Mouse (Mus musculus) left cerebral cortex, adult 2 months (tissue): ENCODE results near the gene Hrnr. TPM values are rescaled to one million over a fixed set of nuclear protein-coding genes. Genes with fewer than 3 reads are reported as not detected.

Source experiments
- DNase-seq, 2 experiments: peaks; one replicate each; pipeline ENCODE4 v3.0.0; 2021 to 2022; ENCODE audit warnings: low spot score in 2 of 2, mixed read lengths in 1 of 2; ENCODE audit errors: extremely low spot score in 1 of 2
- H3K27ac ChIP-seq: fragments of 200-600 bp; 2 replicates; pipeline ENCODE4 v1.8.1; 2022
- H3K4me3 ChIP-seq: fragments of 200-600 bp; 2 replicates; pipeline ENCODE4 v1.8.1; 2022
- CTCF ChIP-seq: fragments of 200-600 bp; IDR thresholded peaks from 2 replicates; pipeline ENCODE4 v1.8.1; 2022; ENCODE audit warnings: antibody characterized with exemption, mild to moderate bottlenecking, moderate library complexity
- intact Hi-C: fragments of 180-260 bp; cut with DNase I; formaldehyde crosslinking; loops from one replicate; pipeline ENCODE4 v1.15.1; 2025
- long read RNA-seq, 2 experiments: library from polyadenylated mRNA; stranded (forward); transcript quantifications; one replicate each; pipeline ENCODE4 v2.0.0; 2021; ENCODE audit warnings: borderline mapping rate in 2 of 2
- total RNA-seq, 2 experiments: library from RNA; stranded (reverse); gene quantifications; 2 replicates each; pipeline ENCODE4 v1.2.3; 2021

Hrnr gene
- not detected for total RNA-seq
- long read RNA-seq, experiment 1: 0 reads
- long read RNA-seq, experiment 2: 0 reads

DNA sequence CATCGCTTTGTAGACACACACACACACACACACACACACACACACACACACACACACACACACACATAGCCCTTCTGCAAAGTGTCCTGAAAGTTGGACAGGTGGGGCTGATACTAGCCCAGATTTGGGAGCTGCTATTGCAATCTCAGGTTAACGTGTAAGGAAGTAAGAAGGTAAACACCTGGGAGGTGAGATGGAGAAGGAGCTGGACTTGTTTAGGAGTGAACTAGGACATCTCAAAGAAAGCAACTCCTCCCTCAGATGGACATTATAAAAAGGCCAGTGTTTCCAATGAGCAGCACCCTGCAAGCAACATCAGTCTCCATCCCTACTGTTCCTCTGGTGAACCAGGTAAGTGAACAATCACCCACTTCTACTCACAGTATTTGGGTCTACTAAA lies at the start of gene Hrnr:
TSS of gene Hrnr (plus strand) at position 301 of the 400 bp plus-strand sequence.
- no peak for DNase-seq
- Histone ChIP-seq H3K4me3 (no peak within 1 kb of the TSS), H3K27ac (no peak within 1 kb of the TSS)
- no peak for TF ChIP-seq CTCF
- intact Hi-C loops: no loop called here

DNA sequence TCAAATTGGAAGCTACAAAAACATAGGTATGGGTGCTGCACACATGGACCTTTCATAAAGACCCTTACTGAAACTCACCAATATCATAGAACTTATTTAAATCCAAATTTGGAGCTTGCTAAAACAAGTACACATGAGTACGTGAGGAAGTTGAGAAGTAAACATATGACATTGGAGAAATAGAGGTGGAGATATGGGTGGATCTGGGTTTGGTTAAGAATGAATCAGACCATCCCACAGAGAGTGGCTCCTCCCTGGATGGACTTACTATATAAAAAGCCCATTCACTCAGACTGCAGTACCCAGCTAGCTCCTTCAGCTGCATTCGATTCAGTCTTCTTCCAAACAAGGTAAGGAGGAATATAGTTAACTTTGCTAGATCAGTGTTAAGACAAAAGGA lies 46.3 kb upstream of the Hrnr start, which contains the start of gene Flg:
TSS of gene Flg (plus strand) at position 301 of the 400 bp plus-strand sequence.
- no peak for TF ChIP-seq CTCF
- DNase-seq: no peak
- intact Hi-C loops: no loop called here
- no peak within 1 kb of the TSS for H3K4me3 ChIP-seq
- no peak within 1 kb of the TSS for H3K27ac ChIP-seq

DNA sequence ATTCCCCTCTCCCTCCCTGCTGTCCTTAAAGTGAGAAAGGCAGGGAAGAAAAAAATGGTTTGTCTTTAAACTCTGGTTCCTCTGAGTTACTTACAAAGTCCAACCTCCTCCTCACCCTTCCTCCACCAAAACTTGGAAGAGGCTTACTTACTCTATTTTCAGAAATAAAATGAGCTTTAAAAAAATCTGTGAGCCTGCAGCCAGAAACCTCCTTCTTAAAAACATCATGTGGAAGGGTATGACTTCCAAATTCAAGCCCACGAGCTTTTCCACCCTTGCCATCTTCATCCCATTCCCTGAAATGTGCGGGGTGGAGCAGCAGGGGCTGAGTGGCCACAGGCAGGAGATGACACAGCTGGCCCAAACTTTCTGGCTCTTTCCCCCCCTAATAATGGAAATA lies 22.0 kb upstream of the Hrnr start:
- Histone ChIP-seq H3K4me3 (no peak overlapping the region), H3K27ac (0 out of 2 replicates have a peak overlapping the region, but pooled peaks have one; percentile 15)
- intact Hi-C loops: no loop called here
- DNase-seq: no peak
- TF ChIP-seq CTCF: no peak

DNA sequence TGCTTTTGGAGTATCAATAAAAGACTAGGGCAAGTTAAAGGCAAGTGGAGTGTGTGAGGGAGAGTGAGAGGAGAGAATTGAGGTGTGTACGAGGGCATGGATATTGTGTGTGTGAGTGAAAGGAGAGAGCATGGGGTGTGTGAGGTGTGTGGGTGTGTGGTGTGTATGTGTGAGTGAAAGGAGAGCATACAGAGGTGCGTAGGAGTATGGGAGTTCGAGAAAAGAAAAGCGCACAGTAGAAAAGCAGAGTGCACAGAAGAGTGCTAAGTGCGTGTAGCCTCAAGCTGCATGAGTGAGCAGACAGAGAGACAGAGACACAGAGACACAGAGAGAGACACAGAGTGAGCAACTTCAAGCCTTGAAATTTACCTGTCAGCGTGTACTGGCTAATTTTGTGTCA lies 19.7 kb upstream of the Hrnr start:
- intact Hi-C loops: no loop called here
- no peak for DNase-seq
- H3K27ac ChIP-seq: no peak overlapping the region
- TF ChIP-seq CTCF: no peak
- no peak overlapping the region for H3K4me3 ChIP-seq

DNA sequence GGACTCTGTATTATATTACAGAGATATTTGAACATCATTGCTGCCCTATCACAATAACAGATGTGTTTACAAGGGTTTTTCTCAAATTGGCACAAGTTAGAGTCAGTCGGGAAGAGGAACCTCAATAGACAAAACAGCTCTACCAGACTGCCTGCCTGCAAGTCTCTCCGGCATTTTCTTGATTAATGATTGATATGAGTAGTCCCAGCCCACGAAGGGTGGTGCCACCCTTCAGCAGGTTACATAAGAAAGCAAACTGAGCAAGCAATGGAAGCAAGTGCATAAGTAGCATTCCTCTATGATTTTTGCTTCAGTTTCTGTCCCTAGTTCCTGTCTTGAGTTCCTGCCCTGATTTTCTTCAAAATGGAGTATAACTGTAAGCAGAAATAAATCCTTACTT lies 17.7 kb upstream of the Hrnr start:
- DNase-seq: no peak
- Histone ChIP-seq H3K4me3 (no peak overlapping the region), H3K27ac (no peak overlapping the region)
- intact Hi-C loops: no loop called here
- no peak for TF ChIP-seq CTCF

DNA sequence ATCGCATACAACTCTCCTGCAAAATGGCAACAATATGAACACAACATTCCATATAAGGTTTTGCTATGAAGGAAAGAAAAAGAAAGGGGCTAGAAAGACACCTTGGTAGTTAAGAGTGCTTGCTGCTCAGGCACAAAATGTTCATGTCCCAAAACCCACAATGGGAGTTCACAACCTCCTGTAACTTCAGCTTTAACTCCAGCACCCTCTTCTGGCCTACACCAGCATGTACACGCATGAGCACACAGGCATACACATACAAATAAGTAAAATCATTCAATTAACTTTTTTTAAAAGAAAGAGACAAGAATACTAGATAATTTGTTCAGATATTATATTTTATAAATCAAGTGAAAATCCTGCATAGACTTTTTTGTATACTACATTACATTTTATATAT lies 13.4 kb upstream of the Hrnr start:
- no peak for DNase-seq
- Histone ChIP-seq H3K4me3 (no peak overlapping the region), H3K27ac (no peak overlapping the region)
- intact Hi-C loops: loop anchor here (1.0 to 5.0 kb wide), 2 partner anchors 176 to 194 kb away; no protein-coding TSS in a partner anchor
- peak; percentile 55 for TF ChIP-seq CTCF

DNA sequence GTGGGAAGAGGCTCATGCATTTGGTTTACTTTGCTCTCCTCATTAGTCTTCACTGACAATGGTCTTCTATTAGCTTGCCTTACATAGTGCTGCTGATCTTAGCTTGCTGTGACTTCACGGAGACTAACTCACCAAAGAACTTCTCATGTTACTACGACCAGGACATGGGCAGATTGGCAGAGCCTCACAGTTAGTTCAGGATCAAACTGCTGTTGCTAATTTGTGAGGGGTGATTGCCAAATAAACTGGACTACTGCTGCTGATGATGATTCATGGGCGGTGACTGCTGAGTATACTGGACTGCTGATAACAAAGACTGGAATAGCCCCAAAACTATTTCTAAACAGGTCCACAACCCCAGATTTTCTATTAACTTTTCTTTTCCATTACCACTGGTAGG lies 8.2 kb upstream of the Hrnr start:
- Histone ChIP-seq H3K27ac (no peak overlapping the region), H3K4me3 (no peak overlapping the region)
- no peak for TF ChIP-seq CTCF
- no peak for DNase-seq
- intact Hi-C loops: loop anchor here (5.0 kb wide), 1 partner anchor 96 kb away; no protein-coding TSS in a partner anchor

DNA sequence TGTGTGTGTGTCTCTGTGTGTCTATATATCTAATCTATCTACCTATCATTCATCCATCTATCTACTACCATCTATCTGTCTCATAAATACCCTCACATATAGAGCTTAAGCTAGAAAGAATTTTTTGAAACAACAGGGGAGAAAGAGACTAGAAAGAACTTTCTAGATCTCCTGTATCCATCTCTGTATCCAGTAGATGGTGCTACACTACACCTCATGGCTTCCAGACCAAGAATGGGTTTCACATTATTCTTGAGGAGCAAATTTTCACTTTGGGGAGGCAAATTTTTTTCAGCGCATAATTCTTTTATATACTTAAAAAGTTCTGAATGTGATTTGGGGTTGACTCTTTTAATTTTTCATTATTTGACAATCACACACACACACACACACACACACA lies 5.2 kb upstream of the Hrnr start:
- TF ChIP-seq CTCF: peak; percentile 70
- DNase-seq: no peak
- intact Hi-C loops: loop anchor here (1.0 to 5.0 kb wide), 3 partner anchors 48 to 180 kb away; no protein-coding TSS in a partner anchor
- Histone ChIP-seq H3K27ac (no peak overlapping the region), H3K4me3 (no peak overlapping the region)

DNA sequence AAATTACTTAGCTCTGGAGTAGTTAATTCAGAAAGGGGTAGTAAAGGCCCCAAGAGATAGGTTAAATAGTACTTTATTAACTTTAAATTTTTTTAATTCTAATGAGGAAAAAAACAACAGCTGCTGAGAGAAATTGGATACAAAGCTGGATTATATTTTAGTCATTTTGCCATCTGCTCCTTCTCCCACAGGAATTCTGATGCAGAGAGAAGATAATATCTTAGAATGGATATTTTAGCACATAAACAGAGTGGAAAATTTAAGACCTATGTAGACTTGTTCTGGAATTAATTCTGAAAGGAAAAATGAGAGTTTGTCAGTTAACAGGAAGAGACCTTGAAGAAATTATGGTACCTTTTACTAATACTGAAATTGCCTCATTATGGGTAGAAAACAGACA lies 18.2 kb downstream of the Hrnr start:
- no peak overlapping the region for H3K4me3 ChIP-seq
- TF ChIP-seq CTCF: no peak
- intact Hi-C loops: no loop called here
- peak overlapping the region; percentile 38; the same call in 1 of the 2 replicates for H3K27ac ChIP-seq
- no peak for DNase-seq

DNA sequence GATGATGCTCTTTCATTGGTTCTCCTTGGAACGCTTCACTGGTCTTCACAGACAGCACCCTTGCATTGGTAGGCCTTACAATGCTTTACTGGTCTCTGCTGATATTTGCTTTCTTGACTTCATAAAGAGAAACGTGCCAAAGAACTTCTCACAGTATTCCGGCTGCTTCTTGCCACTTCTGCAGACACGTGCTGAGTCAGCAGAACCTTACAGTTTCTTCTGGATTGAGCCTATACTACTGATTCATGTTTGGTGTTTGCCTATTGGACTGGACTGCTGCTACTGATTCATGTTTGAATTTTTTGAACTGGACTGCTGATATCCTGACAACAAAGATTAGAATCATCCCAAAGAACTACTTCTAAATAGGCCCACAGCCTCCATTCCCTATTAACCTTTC lies 20.5 kb downstream of the Hrnr start:
- Histone ChIP-seq H3K4me3 (no peak overlapping the region), H3K27ac (no peak overlapping the region)
- TF ChIP-seq CTCF: no peak
- intact Hi-C loops: no loop called here
- DNase-seq: no peak

DNA sequence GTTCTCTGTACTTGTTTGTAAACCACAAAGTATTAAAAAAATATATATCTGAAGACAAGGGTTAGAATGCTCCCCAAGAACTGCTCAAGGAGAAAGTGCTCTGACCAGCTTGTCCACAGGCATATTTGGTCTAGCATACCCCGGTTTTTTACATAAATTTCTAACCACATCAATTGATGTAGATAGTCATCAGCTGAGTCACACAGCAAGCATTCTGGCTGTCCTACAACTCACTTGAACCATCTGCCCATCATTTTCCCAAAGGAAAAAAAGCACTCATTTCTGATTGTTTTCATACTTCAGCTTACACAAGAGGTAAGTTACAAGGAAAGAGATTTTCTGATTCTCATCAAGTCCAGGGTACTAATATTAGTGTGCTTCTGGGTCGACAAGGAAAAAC lies 27.3 kb downstream of the Hrnr start:
- DNase-seq: no peak
- intact Hi-C loops: no loop called here
- Histone ChIP-seq H3K27ac (no peak overlapping the region), H3K4me3 (no peak overlapping the region)
- TF ChIP-seq CTCF: no peak

DNA sequence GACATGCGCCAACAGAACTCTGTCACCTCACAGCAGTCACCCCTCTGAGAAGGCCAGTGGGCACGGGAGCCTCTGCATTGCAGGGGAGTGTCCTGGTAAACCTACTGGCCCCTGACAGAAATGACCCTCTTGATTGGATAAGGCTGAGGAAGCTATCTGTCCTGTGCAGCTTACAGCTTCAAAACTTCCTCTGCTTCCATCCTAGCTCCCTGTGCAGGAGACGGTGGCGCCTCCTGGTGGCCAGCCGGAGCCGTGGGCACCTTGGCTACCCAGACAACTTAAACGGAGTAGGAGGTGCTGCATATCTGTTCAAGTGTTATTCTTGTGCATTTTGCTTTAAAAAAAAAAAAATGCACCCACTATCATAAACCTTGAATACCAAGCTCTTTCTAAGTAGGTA lies 40.5 kb downstream of the Hrnr start:
- peak; percentile 60 to 78 for DNase-seq
- peak; percentile 79 for TF ChIP-seq CTCF
- no peak overlapping the region for H3K27ac ChIP-seq
- intact Hi-C loops: loop anchor here (1.0 to 10.0 kb wide), 3 partner anchors 230 to 248 kb away; no protein-coding TSS in a partner anchor
- H3K4me3 ChIP-seq: no peak overlapping the region

DNA sequence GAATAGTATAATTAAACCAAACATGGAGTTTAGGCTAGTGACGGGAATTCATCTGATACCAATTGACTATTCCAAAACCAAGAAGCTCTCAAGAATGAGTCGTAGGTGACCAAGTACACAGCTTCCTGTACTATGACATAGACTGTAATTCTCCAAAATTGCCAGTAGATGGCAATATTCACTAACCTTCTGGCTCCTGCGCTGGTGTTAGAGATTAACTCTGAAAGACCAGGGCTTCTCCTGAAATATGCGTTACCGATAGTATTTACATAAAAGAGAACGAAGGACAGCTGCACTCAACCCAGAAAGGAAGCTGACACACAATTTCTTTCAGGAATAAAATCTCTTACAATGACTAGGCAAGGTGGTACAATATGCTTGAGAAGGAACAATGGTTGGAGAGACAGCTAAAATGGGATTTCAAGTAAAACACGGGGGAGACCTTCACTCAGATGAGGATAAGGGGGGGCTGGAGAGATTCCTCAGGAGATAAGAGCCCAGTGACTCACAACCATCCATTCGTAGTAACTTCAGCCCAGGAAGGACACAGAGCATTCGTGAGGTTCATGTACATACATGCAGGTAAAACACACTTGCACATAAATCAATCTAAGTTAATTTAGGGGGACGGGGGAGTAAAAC lies 42.5 kb downstream of the Hrnr start:
- intact Hi-C loops: loop anchor here (1.0 to 10.0 kb wide), 5 partner anchors 45 to 250 kb away; no protein-coding TSS in a partner anchor
- no peak overlapping the region for H3K27ac ChIP-seq
- H3K4me3 ChIP-seq: no peak overlapping the region
- TF ChIP-seq CTCF: peak; percentile 81
- DNase-seq: no peak
